Mouse (Mus musculus) embryonic facial prominence, embryonic 13.5 days (tissue): ENCODE results near the gene Picalm. TPM values are rescaled to one million over a fixed set of nuclear protein-coding genes. Genes with fewer than 3 reads are reported as not detected.
"Not testable (repeated sequence)": the region's sequence is repeated elsewhere in the genome, so short reads cannot be mapped to it uniquely, and the experiment has no call there.

Experiments
- ATAC-seq: fragments of 200-750 bp; cut with Nextera tagmentation; 2 replicates; pipeline ENCODE4 v1.8.0; 2017; ENCODE audit warnings: low read depth; ENCODE audit not compliant: insufficient number of reproducible peaks, insufficient read depth, low FRiP score, low TSS enrichment
- H3K27ac ChIP-seq: fragments of 300-500 bp; sonication (generic); 2 replicates; pipeline ENCODE4 v1.5.1; 2015; ENCODE audit warnings: moderate library complexity, mild to moderate bottlenecking, inconsistent platforms
- H3K27me3 ChIP-seq: fragments of 300-500 bp; sonication (generic); 2 replicates; pipeline ENCODE4 v1.6.1; 2015; ENCODE audit warnings: mild to moderate bottlenecking, inconsistent platforms
- H3K36me3 ChIP-seq: fragments of 300-500 bp; sonication (generic); 2 replicates; pipeline ENCODE4 v1.6.1; 2015; ENCODE audit warnings: mild to moderate bottlenecking, inconsistent platforms
- H3K4me1 ChIP-seq: fragments of 300-500 bp; sonication (generic); 2 replicates; pipeline ENCODE4 v1.6.1; 2015; ENCODE audit warnings: inconsistent platforms
- H3K4me2 ChIP-seq: fragments of 300-500 bp; sonication (generic); 2 replicates; pipeline ENCODE4 v1.6.1; 2015; ENCODE audit warnings: moderate library complexity, mild to moderate bottlenecking, inconsistent platforms
- H3K4me3 ChIP-seq: fragments of 300-500 bp; sonication (generic); 2 replicates; pipeline ENCODE4 v1.5.1; 2015; ENCODE audit warnings: mild to moderate bottlenecking, inconsistent platforms
- H3K9ac ChIP-seq: fragments of 300-500 bp; sonication (generic); 2 replicates; pipeline ENCODE4 v1.6.1; 2015; ENCODE audit warnings: mild to moderate bottlenecking, inconsistent platforms
- H3K9me3 ChIP-seq: fragments of 300-500 bp; sonication (generic); 2 replicates; pipeline ENCODE4 v1.6.1; 2016; ENCODE audit warnings: inconsistent platforms
- WGBS: fragments of 180-500 bp; shearing (Covaris S2); methylation state at CpG from one replicate; pipeline ENCODE4 v1.1.7; 2015; ENCODE audit warnings: mixed read lengths; 5-methylcytosine and 5-hydroxymethylcytosine counted together
- polyA plus RNA-seq: library from polyadenylated mRNA; unstranded; fragments of >200 nt; fragmentation: Nextera tagmentation; extraction: Ambion mirVana; gene quantifications from 2 replicates; pipeline ENCODE4 v1.2.1, GENCODE M21; 2015

Picalm gene
- polyA plus RNA-seq, 1 experiment from 2014 or later = 41.5 TPM

DNA sequence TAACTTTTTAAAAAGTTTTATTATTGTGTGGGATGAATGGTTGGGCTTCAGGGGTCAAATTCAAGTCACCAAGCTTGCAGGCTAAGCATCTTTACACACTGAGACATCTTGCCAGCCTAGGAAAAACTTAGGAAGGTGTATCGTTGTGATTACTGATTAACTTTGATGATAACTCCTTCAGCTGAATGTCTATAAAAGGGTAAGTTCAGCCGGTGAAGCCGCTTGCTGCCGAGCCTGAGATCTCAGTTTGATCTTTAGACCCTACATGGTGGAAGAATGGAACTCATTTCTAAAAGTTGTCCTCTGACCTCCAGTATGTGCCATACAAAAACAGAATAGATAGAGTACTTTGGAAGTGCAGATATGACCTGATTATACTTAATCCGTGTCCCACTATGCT is 30.6 kb downstream of the Picalm start:
- H3K27me3 ChIP-seq = no peaks in the 10 kb centered on the region
- H3K4me2 ChIP-seq = no peak overlapping the region
- WGBS = 90% methylated on average over 5 of the region's 5 CpGs
- no peaks in the 10 kb centered on the region for H3K4me1 ChIP-seq
- ATAC-seq = no peak
- no peaks in the 10 kb centered on the region for H3K9me3 ChIP-seq
- peaks cover 25% of the 10 kb centered on the region for H3K36me3 ChIP-seq
- H3K27ac ChIP-seq = no peak overlapping the region
- no peak overlapping the region for H3K4me3 ChIP-seq
- no peak overlapping the region for H3K9ac ChIP-seq

GRCm38 (mm10) chr7:90164276-90164675 is 34.3 kb downstream of the Picalm start:
- Histone ChIP-seq H3K4me3 (no peak overlapping the region), H3K27me3 (no peaks in the 10 kb centered on the region), H3K9me3 (no peaks in the 10 kb centered on the region), H3K4me1 (no peaks in the 10 kb centered on the region), H3K9ac (no peak overlapping the region), H3K36me3 (peaks cover 43% of the 10 kb centered on the region), H3K27ac (no peak overlapping the region), H3K4me2 (no peak overlapping the region)
- 82% methylated on average over 1 of the region's 1 CpGs for WGBS
- ATAC-seq = no peak

DNA sequence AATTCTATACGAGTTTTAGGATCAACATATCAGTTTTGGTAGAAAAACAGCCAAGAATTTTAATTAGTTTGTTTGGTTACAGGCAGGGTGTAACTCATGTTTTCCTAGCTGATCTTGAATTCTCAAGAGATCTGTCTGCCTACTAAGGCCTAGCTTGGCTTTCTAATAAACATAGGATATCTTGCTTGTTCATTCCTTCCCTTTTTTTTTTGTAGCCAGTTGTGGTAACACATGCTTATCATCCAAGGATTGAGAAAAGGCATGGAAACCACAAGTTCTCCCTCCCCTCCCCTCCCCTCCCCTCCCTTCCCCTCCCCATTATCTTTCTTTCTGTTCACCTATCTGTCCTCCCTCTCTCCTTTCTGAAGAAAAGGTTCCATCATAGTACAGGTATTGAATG is 36.0 kb downstream of the Picalm start:
- peaks cover 40% of the 10 kb centered on the region for H3K36me3 ChIP-seq

DNA sequence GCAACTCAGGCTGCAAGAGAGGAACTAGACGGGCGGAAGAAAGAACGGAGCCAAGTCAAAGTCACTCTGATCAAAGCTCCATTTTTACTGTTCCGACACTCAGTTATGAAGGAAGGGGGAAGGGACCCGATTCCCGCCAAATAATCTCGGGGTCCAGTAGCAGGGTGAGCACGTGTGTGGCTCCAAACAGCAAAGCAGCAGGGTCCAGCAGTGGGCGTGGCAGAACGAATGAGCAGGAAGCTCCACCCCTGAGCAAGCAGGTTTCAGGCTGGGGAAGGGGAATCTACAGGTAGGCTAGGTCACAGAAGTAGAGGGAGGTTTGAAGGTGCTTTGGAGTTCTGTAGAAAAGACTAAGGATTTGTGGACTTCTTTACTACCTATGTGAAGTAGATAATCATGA is 37.8 kb downstream of the Picalm start:
- peaks cover 30% of the 10 kb centered on the region for H3K36me3 ChIP-seq
- 81% methylated on average over 10 of the region's 10 CpGs for WGBS
- ATAC-seq, H3K4me3 ChIP-seq, H3K4me2 ChIP-seq, H3K4me1 ChIP-seq, H3K9ac ChIP-seq, H3K27me3 ChIP-seq, H3K9me3 ChIP-seq, H3K27ac ChIP-seq: not testable (repeated sequence)

More for the DNA sequence above, 36.0 kb downstream of the Picalm start:
- no peak overlapping the region for H3K9ac ChIP-seq
- H3K4me2 ChIP-seq = no peak overlapping the region
- no peaks in the 10 kb centered on the region for H3K27me3 ChIP-seq
- ATAC-seq = no peak
- no peak overlapping the region for H3K27ac ChIP-seq
- H3K9me3 ChIP-seq = no peaks in the 10 kb centered on the region
- no peaks in the 10 kb centered on the region for H3K4me1 ChIP-seq
- no peak overlapping the region for H3K4me3 ChIP-seq
- 66% methylated on average over 1 of the region's 1 CpGs for WGBS

GRCm38 (mm10) chr7:90173778-90174177 is 43.8 kb downstream of the Picalm start:
- 97% methylated on average over 1 of the region's 1 CpGs for WGBS
- peaks cover 39% of the 10 kb centered on the region for H3K36me3 ChIP-seq

GRCm38 (mm10) chr7:90175576-90175975 is 45.6 kb downstream of the Picalm start:
- WGBS = 91% methylated on average over 2 of the region's 2 CpGs

More at GRCm38 (mm10) chr7:90173778-90174177, 43.8 kb downstream of the Picalm start:
- no peak for ATAC-seq
- H3K27ac ChIP-seq = no peak overlapping the region
- no peaks in the 10 kb centered on the region for H3K4me1 ChIP-seq
- no peak overlapping the region for H3K4me3 ChIP-seq
- H3K27me3 ChIP-seq = no peaks in the 10 kb centered on the region
- H3K9me3 ChIP-seq = no peaks in the 10 kb centered on the region
- no peak overlapping the region for H3K4me2 ChIP-seq
- H3K9ac ChIP-seq = no peak overlapping the region

GRCm38 (mm10) chr7:90180635-90181034 is 50.6 kb downstream of the Picalm start:
- H3K9me3 ChIP-seq = no peaks in the 10 kb centered on the region
- H3K36me3 ChIP-seq = peaks cover 48% of the 10 kb centered on the region
- 100% methylated on average over 1 of the region's 1 CpGs for WGBS
- no peak overlapping the region for H3K27ac ChIP-seq
- H3K4me1 ChIP-seq = no peaks in the 10 kb centered on the region
- no peak for ATAC-seq
- H3K9ac ChIP-seq = no peak overlapping the region
- no peaks in the 10 kb centered on the region for H3K27me3 ChIP-seq
- H3K4me3 ChIP-seq = no peak overlapping the region
- H3K4me2 ChIP-seq = no peak overlapping the region

More at GRCm38 (mm10) chr7:90175576-90175975, 45.6 kb downstream of the Picalm start:
- no peak overlapping the region for H3K4me2 ChIP-seq
- ATAC-seq = no peak
- no peaks in the 10 kb centered on the region for H3K9me3 ChIP-seq
- no peak overlapping the region for H3K9ac ChIP-seq
- no peaks in the 10 kb centered on the region for H3K4me1 ChIP-seq
- peaks cover 48% of the 10 kb centered on the region for H3K36me3 ChIP-seq
- no peak overlapping the region for H3K4me3 ChIP-seq
- no peaks in the 10 kb centered on the region for H3K27me3 ChIP-seq
- no peak overlapping the region for H3K27ac ChIP-seq

GRCm38 (mm10) chr7:90200251-90200650 is 70.2 kb downstream of the Picalm start:
- Histone ChIP-seq H3K9ac (no peak overlapping the region), H3K27me3 (no peaks in the 10 kb centered on the region), H3K27ac (no peak overlapping the region), H3K36me3 (peaks cover 41% of the 10 kb centered on the region), H3K4me3 (no peak overlapping the region), H3K4me1 (no peaks in the 10 kb centered on the region), H3K9me3 (no peaks in the 10 kb centered on the region), H3K4me2 (no peak overlapping the region)
- ATAC-seq = no peak
- WGBS = 91% methylated on average over 5 of the region's 5 CpGs

DNA sequence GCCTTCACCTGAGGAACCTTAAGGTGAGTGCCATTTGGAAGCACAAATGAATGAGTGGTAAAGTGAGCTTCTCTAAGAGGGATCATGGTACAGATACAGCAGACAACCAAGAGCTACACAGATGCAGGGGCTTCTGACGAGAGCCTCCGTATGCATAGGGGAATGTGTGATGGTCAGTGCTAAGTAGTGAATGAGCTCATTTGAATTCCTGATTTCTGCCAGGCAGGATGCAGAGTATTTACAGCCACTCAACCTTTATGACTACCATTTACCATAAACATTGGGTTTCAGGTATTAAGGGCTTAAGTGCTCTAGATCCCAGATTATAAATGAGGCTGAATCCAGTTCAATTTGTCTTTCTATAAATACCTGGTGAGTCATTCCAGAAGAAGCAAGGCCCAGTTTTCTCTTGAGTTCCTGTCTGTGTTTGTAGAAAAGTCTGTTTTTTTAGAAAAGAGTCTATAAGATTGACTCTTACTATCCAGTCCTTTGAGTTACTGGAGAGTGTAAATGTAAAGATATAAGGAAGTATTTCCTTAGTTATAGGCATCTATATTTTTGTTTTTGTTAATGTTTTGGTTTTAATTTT is 72.0 kb downstream of the Picalm start:
- H3K27ac ChIP-seq = no peak overlapping the region
- H3K36me3 ChIP-seq = peaks cover 34% of the 10 kb centered on the region
- H3K4me1 ChIP-seq = 0 out of 2 replicates have a peak, but pooled peaks cover 4% of the 10 kb centered on the region
- 86% methylated on average over 2 of the region's 2 CpGs for WGBS
- no peak for ATAC-seq
- no peaks in the 10 kb centered on the region for H3K27me3 ChIP-seq
- H3K4me3 ChIP-seq = no peak overlapping the region
- no peak overlapping the region for H3K9ac ChIP-seq
- no peaks in the 10 kb centered on the region for H3K9me3 ChIP-seq
- H3K4me2 ChIP-seq = no peak overlapping the region

GRCm38 (mm10) chr7:90203914-90204313 is 73.9 kb downstream of the Picalm start:
- no peak overlapping the region for H3K4me2 ChIP-seq
- H3K4me3 ChIP-seq = no peak overlapping the region
- no peaks in the 10 kb centered on the region for H3K9me3 ChIP-seq
- 0 out of 2 replicates have a peak, but pooled peaks cover 4% of the 10 kb centered on the region for H3K4me1 ChIP-seq
- H3K36me3 ChIP-seq = peaks cover 39% of the 10 kb centered on the region
- WGBS = 91% methylated on average over 2 of the region's 2 CpGs
- H3K27me3 ChIP-seq = no peaks in the 10 kb centered on the region
- H3K9ac ChIP-seq = no peak overlapping the region
- ATAC-seq = no peak
- no peak overlapping the region for H3K27ac ChIP-seq

GRCm38 (mm10) chr7:90210116-90210515 is 80.1 kb downstream of the Picalm start:
- Histone ChIP-seq H3K4me3 (no peak overlapping the region), H3K4me1 (0 out of 2 replicates have a peak, but pooled peaks cover 4% of the 10 kb centered on the region), H3K4me2 (no peak overlapping the region), H3K9ac (no peak overlapping the region), H3K9me3 (no peaks in the 10 kb centered on the region), H3K27ac (no peak overlapping the region), H3K36me3 (peaks cover 19% of the 10 kb centered on the region), H3K27me3 (no peaks in the 10 kb centered on the region)
- WGBS = 83% methylated on average over 2 of the region's 2 CpGs
- ATAC-seq = no peak

- no peak for ATAC-seq
- Histone ChIP-seq H3K4me1 (0 out of 2 replicates have a peak, but pooled peaks cover 3% of the 10 kb centered on the region), H3K36me3 (peaks cover 19% of the 10 kb centered on the region), H3K9me3 (no peaks in the 10 kb centered on the region), H3K9ac (no peak overlapping the region), H3K27me3 (no peaks in the 10 kb centered on the region), H3K4me2 (no peak overlapping the region), H3K27ac (no peak overlapping the region), H3K4me3 (no peak overlapping the region)
Measured at GRCm38 (mm10) chr7:90210947-90211346, 80.9 kb downstream of the Picalm start.
